Mouse (Mus musculus) intestine, embryonic 16.5 days (tissue): ENCODE results near the gene Ctrb1. TPM values are rescaled to one million over a fixed set of nuclear protein-coding genes. Genes with fewer than 3 reads are reported as not detected.

Source experiments
- ATAC-seq: fragments of 200-750 bp; cut with Nextera tagmentation; 2 replicates; pipeline ENCODE4 v1.8.0; 2017; ENCODE audit warnings: moderate TSS enrichment, moderate library complexity
- H3K27ac ChIP-seq: fragments of 300-500 bp; sonication (generic); 2 replicates; pipeline ENCODE4 v1.5.1; 2014; ENCODE audit warnings: mild to moderate bottlenecking, low read length
- H3K27me3 ChIP-seq: fragments of 300-500 bp; sonication (generic); replicated peaks from 2 replicates; pipeline ENCODE4 v1.6.1; 2014; ENCODE audit warnings: low read length, control low read depth, mixed read lengths; ENCODE audit not compliant: control insufficient read depth, insufficient read depth
- H3K36me3 ChIP-seq: fragments of 300-500 bp; sonication (generic); 2 replicates; pipeline ENCODE4 v1.6.1; 2014; ENCODE audit warnings: low read length, control low read depth; ENCODE audit not compliant: control insufficient read depth, insufficient read depth
- H3K4me1 ChIP-seq: fragments of 300-500 bp; sonication (generic); 2 replicates; pipeline ENCODE4 v1.6.1; 2014; ENCODE audit warnings: low read length, control low read depth, mixed read lengths; ENCODE audit not compliant: control insufficient read depth, insufficient read depth
- H3K4me2 ChIP-seq: fragments of 300-500 bp; sonication (generic); 2 replicates; pipeline ENCODE4 v1.6.1; 2014; ENCODE audit warnings: low read depth, low read length, control low read depth
- H3K4me3 ChIP-seq: fragments of 300-500 bp; sonication (generic); 2 replicates; pipeline ENCODE4 v1.5.1; 2014; ENCODE audit warnings: mild to moderate bottlenecking, low read length
- H3K9ac ChIP-seq: fragments of 300-500 bp; sonication (generic); 2 replicates; pipeline ENCODE4 v1.6.1; 2014; ENCODE audit warnings: low read depth, low read length
- H3K9me3 ChIP-seq: fragments of 300-500 bp; sonication (generic); 2 replicates; pipeline ENCODE4 v1.6.1; 2016; ENCODE audit warnings: low read length, control low read depth; ENCODE audit not compliant: control insufficient read depth
- WGBS: fragments of 180-500 bp; shearing (Covaris S2); extraction: QIAGEN DNeasy Blood & Tissue Kit; methylation state at CpG from one replicate; pipeline ENCODE4 v1.1.7; 2014; 5-methylcytosine and 5-hydroxymethylcytosine counted together
- polyA plus RNA-seq: library from polyadenylated mRNA; unstranded; fragments of >200 nt; fragmentation: Nextera tagmentation; extraction: Ambion mirVana; gene quantifications from 2 replicates; pipeline ENCODE4 v1.2.1, GENCODE M21; 2015

Gene Ctrb1
- polyA plus RNA-seq, 1 experiment from 2014 or later: 1,904 TPM

DNA sequence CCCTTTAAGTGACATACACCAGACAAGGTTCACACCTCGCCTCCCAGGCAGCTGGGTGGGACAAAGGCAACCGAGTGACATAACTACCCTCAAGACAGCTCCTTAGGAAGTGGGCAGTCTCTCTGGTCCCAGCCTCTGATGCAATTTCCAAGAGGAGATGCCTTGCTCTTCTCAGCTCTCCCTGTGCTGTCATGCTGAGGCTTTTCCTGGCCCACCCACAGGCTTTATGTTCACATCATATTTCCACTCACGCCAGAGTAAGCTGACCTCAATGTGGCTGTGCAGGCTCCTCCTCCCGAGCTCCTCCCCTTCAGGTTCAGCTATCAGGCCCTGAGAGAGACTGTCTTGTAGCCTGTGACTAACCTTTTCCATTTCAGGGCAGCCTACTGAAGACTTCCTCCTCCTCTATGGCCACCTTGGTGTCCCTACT lies 29.3 kb upstream of the Ctrb1 start:
- H3K9me3 ChIP-seq: no peaks in the 10 kb centered on the region
- peaks cover 12% of the 10 kb centered on the region for H3K36me3 ChIP-seq
- H3K4me3 ChIP-seq: no peak overlapping the region
- no peak overlapping the region for H3K9ac ChIP-seq
- no peak for ATAC-seq
- no peaks in the 10 kb centered on the region for H3K27me3 ChIP-seq
- H3K4me2 ChIP-seq: no peak overlapping the region
- 53% methylated on average over 4 of the region's 4 CpGs for WGBS
- H3K27ac ChIP-seq: peak overlapping the region; percentile 39; the same call in 1 of the 2 replicates
- H3K4me1 ChIP-seq: peaks cover 46% of the 10 kb centered on the region

DNA sequence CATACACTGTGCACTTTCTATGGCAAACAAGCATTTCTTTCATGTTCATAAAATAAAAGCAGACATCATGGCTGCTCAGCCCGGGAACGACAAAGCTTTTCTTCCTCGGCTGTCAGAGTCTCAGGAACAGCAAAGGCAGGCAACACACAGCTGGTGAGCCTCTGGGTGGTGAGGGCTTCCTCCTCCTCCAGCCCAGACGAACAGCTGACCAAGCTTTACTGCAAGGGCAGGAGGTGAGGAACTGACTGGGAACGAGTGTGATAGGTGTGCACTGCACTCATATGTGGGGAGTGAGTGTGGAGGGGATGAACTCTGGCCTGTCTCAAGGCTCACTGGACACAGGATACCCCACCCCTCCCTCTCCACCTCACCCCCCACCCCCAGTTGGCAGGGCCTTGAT lies 28.1 kb upstream of the Ctrb1 start:
- Histone ChIP-seq H3K4me1 (peaks cover 42% of the 10 kb centered on the region), H3K27ac (peak overlapping the region; percentile 34), H3K36me3 (peaks cover 19% of the 10 kb centered on the region), H3K27me3 (no peaks in the 10 kb centered on the region), H3K9ac (no peak overlapping the region), H3K9me3 (no peaks in the 10 kb centered on the region), H3K4me2 (no peak overlapping the region), H3K4me3 (no peak overlapping the region)
- ATAC-seq: no peak
- WGBS: 43% methylated on average over 5 of the region's 5 CpGs

- H3K4me2 ChIP-seq: no peak overlapping the region
- 42% methylated on average over 6 of the region's 6 CpGs for WGBS
- H3K27me3 ChIP-seq: no peaks in the 10 kb centered on the region
- no peaks in the 10 kb centered on the region for H3K9me3 ChIP-seq
- peaks cover 42% of the 10 kb centered on the region for H3K4me1 ChIP-seq
- H3K4me3 ChIP-seq: no peak overlapping the region
- ATAC-seq: peak; percentile 49
- peak overlapping the region; percentile 38 for H3K9ac ChIP-seq
- H3K27ac ChIP-seq: peak overlapping the region; percentile 80
- H3K36me3 ChIP-seq: peaks cover 26% of the 10 kb centered on the region
Observed at GRCm38 (mm10) chr8:111717866-111718265, 27.1 kb upstream of the Ctrb1 start.

DNA sequence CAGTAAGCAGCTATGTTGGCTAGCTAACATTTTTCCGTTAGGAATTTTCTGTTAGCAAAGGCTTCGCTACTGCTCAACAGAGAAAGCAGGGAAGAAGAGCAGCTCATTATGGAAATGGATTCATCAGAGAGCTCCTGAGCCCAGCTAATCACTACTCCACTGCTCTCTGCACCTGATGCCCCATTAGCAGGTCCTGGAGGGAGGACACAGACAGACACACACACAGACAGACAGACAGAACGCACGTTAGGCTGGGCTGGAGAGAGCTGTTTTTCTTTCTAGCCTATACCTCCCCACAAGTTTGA lies 26.6 kb upstream of the Ctrb1 start:
- Histone ChIP-seq H3K4me2 (no peak overlapping the region), H3K9me3 (no peaks in the 10 kb centered on the region), H3K4me1 (peaks cover 42% of the 10 kb centered on the region), H3K36me3 (peaks cover 26% of the 10 kb centered on the region), H3K27ac (peak overlapping the region; percentile 80), H3K9ac (peak overlapping the region; percentile 38), H3K4me3 (no peak overlapping the region), H3K27me3 (no peaks in the 10 kb centered on the region)
- no peak for ATAC-seq
- 76% methylated on average over 4 of the region's 4 CpGs for WGBS

DNA sequence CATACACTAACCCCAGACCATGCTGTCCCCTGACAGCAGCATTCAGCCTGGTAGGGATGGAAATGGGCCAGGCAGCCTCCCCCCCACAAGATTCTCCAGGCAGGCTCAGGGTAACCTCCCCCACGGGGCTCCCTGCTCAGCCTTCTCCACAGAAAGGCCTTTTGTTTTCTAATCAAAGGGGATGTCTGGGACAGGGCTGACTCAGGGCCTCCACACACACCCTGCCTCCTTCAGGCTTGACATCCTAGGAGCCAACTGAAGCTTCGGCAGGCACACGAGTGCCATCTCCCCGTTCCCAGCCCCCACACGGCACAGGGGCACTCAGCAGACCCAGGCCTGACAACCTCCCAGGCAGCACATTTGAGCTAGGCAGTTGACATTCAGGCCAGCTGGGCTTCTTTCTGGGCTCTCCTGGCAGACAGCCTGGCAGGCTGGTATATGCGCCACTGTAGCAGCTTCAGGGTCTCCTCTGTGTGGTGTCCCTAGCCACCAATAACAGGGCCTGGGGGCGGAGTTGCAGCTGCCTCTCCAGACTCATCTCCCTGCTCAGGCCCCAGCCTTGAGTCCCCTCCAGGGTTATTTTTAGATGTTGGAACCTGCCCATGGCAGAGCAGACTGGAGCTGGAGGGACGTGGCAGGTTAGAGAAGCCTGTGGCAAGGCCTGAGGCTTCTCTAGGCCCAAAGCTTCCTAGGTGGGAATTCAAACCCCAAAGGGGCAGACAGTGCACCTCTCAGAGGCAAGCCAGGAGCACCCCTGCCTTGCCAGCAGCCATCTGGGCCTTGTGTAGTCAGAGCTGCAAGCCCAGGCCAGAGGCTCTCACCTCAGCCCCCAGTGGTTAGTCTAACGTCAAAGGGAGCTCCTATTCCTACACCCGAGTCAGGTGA lies 26.0 kb upstream of the Ctrb1 start:
- peaks cover 42% of the 10 kb centered on the region for H3K4me1 ChIP-seq
- H3K36me3 ChIP-seq: peaks cover 31% of the 10 kb centered on the region
- H3K27ac ChIP-seq: peak overlapping the region; percentile 80
- WGBS: 49% methylated on average over 10 of the region's 10 CpGs
- H3K4me2 ChIP-seq: 0 out of 2 replicates have a peak overlapping the region, but pooled peaks have one; percentile 15
- no peaks in the 10 kb centered on the region for H3K9me3 ChIP-seq
- ATAC-seq: peak; percentile 60
- H3K9ac ChIP-seq: peak overlapping the region; percentile 38
- H3K27me3 ChIP-seq: no peaks in the 10 kb centered on the region
- H3K4me3 ChIP-seq: no peak overlapping the region

DNA sequence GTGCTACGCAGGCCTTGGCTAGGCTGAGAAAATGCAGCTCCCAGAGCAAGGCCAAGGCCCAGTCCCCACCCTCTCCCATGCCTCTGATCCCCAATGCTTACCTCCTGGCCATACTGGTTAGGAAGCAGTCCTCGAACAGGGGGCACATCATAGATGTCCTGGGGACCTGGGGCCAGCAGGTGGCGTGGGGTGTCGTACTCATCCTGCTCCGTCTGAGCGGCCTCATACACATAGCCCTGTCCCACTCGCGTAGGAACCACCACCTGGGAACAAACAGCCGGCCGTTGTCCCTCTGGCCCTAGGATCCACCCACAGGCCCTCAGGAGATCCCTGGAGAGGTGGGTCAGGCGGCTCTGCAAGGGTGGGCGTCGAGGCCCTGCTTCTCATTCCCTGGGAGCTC lies 24.7 kb upstream of the Ctrb1 start:
- H3K36me3 ChIP-seq: peaks cover 35% of the 10 kb centered on the region
- no peak overlapping the region for H3K4me2 ChIP-seq
- no peaks in the 10 kb centered on the region for H3K27me3 ChIP-seq
- WGBS: 88% methylated on average over 13 of the region's 13 CpGs
- peaks cover 40% of the 10 kb centered on the region for H3K4me1 ChIP-seq
- H3K27ac ChIP-seq: no peak overlapping the region
- H3K4me3 ChIP-seq: no peak overlapping the region
- ATAC-seq: no peak
- no peaks in the 10 kb centered on the region for H3K9me3 ChIP-seq
- no peak overlapping the region for H3K9ac ChIP-seq

- H3K4me1 ChIP-seq: peaks cover 32% of the 10 kb centered on the region
- WGBS: 93% methylated on average over 12 of the region's 12 CpGs
- no peaks in the 10 kb centered on the region for H3K27me3 ChIP-seq
- H3K4me2 ChIP-seq: no peak overlapping the region
- no peak overlapping the region for H3K27ac ChIP-seq
- ATAC-seq: no peak
- H3K4me3 ChIP-seq: no peak overlapping the region
- H3K9ac ChIP-seq: no peak overlapping the region
- H3K9me3 ChIP-seq: no peaks in the 10 kb centered on the region
- H3K36me3 ChIP-seq: peaks cover 35% of the 10 kb centered on the region
Observed at GRCm38 (mm10) chr8:111714295-111714694, 23.5 kb upstream of the Ctrb1 start.

GRCm38 (mm10) chr8:111713817-111714216 lies 23.0 kb upstream of the Ctrb1 start:
- Histone ChIP-seq H3K36me3 (peaks cover 35% of the 10 kb centered on the region), H3K27me3 (no peaks in the 10 kb centered on the region), H3K4me2 (no peak overlapping the region), H3K4me3 (no peak overlapping the region), H3K27ac (no peak overlapping the region), H3K9me3 (no peaks in the 10 kb centered on the region), H3K9ac (no peak overlapping the region), H3K4me1 (peaks cover 34% of the 10 kb centered on the region)
- WGBS: 92% methylated on average over 25 of the region's 25 CpGs
- ATAC-seq: no peak

DNA sequence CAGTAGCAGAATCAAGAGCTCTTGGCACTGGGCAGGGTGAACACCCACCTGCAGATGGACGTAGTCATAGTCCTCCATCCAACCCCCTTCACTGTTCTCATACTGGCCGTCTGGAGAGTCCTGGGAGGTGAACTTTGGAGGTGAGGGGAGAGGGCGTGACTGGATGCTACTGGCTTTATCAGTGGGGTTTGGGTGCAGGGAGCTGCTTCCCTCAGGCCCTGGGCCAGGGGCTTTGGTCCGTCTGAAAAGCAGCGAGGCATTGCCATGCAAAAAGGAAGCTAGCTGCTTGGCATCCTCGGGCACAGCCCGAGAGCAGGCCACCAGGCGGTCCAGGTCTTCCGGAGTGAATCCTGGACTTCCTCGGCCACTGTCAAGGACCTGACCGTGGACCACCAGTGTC lies 22.5 kb upstream of the Ctrb1 start:
- no peak overlapping the region for H3K4me3 ChIP-seq
- whole genome bisulfite sequencing: 89% methylated on average over 11 of the region's 11 CpGs
- no peak overlapping the region for H3K27ac ChIP-seq
- H3K4me1 ChIP-seq: peaks cover 33% of the 10 kb centered on the region
- no peaks in the 10 kb centered on the region for H3K9me3 ChIP-seq
- peaks cover 35% of the 10 kb centered on the region for H3K36me3 ChIP-seq
- H3K27me3 ChIP-seq: no peaks in the 10 kb centered on the region
- no peak overlapping the region for H3K4me2 ChIP-seq
- no peak overlapping the region for H3K9ac ChIP-seq
- no peak for ATAC-seq
